Mouse (Mus musculus): Measurements from ENCODE around the gene AI467606.

GRCm38 (mm10) chr7:127116331-127116935 is 25.3 kb downstream of the AI467606 start:
- TF ChIP-seq GATA1 (IDR thresholded peaks at IDR 0.05; ENCODE audit: borderline replicate concordance, low read length) (no peak), FLI1 (IDR thresholded peaks at IDR 0.05; ENCODE audit: low read length) (no peak)

Measured in megakaryocyte, embryonic 14.5 days (primary cell).